Mouse (Mus musculus): ENCODE data around the gene Rrh.

DNA sequence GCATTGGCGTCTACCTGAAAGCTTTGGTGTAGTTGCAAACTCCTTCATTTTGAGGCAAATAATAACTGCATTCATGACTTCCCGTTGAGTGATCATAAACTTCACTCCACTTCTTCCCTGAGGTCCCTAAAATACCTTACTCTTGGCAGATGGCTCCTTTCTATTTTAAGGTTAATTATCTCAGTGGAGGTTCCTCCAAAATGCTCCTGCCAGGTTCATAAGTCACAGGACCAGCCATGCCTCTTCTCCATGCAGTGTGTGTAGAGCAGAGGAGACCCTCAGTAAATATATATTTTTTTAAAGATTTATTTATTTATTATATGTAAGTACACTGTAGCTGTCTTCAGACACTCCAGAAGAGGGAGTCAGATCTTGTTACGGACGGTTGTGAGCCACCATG lies 56.3 kb downstream of the Rrh start:
- no peak for TF ChIP-seq CTCF (IDR thresholded peaks at IDR 0.05; ENCODE audit: low read depth)
- no peak for TF ChIP-seq EP300 (IDR thresholded peaks at IDR 0.05; ENCODE audit: low read depth)

All from heart, postnatal 0 days (tissue).